Mouse (Mus musculus) kidney, postnatal 14 days (tissue): Measurements from ENCODE around the gene Lekr1.

Experiments used
- DNase-seq: peaks from one replicate; pipeline ENCODE4 v3.0.0; 2022; ENCODE audit warnings: mixed read lengths

Lekr1 gene

DNA sequence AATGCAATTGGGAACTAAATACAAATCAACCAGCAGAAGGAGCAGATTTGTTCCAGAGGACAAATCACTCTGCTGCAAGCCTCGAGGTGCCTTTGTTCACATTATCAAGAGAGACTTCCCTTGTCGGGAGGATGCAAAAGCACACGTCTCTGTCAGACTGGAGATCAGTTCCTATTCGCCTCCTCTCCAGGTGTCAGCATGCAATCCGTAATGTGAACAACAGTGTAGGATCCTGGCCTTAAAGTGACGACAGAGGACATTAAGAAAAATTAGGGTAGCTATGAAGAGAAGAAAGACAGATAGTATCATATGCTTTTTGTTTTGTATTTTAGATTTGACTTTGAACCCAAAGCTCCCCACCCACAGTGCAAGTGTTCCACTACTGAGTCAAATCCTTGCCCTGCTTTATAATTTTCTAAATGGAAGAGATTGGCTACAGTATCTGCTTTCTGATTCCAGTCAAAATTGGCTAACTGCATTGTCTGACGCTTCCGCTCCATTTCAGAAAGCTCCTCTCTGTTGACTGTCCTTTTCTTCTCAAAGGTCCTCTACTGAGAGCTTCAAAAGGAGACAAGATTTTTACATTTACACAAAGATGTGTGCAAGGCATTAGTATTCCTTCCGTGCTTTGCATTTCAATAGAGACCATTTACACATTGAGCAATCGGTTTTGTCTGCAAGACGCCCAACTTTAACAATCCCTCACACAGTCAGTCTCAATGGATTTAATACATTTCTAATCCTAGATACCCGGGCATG is 8.9 kb upstream of the Lekr1 start:
- no peak for DNase-seq

DNA sequence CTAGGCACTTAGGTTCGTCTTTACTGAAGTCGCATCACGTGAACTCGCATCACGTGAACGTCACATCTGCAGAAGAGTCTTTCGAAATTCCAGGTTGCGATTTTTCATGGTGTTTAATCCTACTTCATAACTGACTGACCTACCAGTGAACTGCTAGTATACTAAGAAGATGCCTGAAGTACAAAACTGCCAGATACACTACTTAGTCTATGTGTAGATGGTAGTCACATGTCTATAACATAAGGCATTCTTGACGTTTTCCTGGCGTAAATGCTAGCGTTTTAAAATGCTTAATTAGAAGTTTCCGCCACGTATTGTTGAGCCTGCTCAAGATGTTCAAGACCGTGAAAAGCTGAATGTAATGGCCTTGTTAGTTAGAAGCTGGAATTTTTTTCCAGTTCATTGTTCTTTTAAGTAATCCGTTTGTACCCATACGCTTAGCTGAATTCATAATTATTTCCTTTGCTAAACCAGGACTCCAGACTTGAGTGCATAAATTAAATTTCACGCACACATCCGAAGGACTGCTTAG is 7.9 kb upstream of the Lekr1 start:
- no peak for DNase-seq

DNA sequence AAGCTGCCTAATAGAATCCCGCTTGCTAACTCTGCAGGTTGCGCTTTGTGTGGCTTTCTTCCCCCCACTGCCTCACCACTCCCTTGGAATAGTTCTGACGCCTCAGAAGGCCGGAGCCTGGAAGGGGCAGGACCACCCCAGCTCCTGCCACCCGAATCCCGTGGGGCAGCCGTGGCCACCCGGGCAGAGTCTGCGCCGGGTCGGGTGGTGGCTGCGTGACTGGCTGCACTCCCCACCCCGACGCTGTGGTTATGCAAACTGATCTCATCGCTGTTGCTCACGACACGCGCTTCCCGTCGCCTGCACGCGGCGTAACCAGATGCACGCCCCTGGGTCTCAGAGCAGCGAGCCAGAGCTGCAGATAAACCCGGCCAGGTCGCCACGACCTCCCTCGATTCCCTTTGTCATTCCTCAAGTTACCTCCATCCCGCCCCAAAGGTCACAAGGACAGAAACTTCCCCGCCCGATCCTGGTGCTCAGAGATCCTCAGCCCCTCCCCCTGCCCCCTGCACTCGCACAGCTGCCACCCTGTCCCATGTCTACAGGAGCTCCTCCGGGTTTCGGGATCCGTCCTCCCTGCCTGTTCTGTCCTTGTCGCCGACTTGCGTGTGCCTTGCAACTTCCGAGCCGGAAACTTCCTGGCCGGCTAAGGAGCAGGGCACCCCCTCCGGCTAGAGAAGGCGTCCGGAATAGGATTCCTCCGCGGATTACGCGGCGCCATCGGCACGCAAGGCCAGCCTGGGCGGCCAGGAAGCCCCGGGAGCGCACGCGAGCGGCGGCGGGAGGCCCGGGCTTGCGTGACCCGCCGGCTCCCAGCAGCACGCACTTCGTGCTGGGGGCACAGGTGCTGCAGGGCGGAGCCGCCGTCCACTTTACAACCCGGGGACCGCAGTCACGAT is 7.1 kb upstream of the Lekr1 start:
- peak; percentile 80 for DNase-seq

DNA sequence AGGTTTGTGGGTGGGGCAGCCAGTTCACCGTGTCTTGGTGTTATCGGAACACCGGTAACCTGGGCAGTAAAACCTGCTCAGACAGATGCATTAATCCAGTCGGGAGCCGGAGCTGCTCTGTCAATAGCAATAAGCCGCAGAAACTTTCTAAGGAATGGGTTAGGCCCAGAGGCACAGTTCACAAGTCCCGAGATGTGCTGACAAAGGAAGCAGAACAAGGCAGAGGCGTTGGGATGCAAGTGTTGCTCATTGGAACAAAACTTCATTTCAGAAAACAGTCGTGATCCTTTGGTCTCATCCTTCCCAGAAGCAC is 6.5 kb upstream of the Lekr1 start:
- DNase-seq: no peak

DNA sequence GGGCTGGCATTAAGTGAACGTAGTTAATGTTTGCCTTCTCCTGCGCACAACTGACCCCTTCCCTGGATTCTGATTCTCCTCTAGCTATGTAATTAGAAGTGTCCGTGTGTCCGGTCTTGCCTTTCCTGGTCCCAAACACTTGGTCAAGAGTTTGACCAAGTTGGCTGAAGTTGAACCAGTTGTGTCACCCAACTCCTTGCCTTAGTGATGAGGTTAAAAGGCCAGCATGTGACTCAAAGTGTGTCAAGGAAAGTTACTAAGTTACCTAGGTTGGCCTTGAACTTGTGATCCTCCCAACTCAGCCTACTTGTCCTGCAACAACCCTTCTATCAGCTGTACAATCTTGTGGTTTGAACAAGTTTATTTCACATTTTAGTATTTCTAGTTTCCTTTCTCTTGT is 5.7 kb upstream of the Lekr1 start:
- no peak for DNase-seq

DNA sequence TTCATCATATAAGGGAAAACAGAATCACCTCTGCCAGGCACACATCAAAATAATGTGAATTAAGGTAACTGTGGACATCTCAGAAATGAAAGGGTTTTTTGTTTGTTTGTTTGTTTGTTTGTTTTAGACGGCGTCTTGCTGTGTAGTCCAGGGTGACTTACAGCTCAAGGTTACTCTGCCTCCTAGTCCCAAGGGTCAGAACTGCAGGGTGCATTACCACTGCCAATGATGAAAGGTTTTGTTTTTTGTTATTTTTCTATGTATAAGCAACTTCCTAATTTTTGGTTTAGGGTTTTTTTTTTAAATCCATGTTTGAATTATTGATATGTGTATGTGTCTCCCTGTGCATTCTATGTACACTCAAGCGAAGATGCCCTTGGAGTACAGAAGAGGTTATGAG is 4.3 kb upstream of the Lekr1 start:
- DNase-seq: no peak

DNA sequence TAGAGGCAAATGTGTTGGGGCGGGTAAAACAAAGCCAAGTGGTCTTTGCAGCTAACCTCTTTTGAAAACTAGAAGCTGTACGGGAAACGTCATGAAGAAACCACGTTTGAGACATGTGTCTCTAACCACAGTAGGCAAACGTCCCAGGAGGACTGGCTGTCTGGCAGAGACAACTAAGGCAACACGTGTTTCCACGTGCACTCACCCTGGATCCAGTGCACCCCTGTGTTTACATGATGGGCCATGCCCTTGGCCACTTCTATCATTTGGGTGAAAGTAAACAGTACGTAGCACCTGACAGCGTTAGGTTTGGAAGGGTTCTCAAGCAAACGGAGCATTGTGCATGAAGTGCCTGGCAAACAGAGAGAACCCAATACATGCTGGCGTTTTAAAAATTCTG is 2.9 kb upstream of the Lekr1 start:
- no peak for DNase-seq

DNA sequence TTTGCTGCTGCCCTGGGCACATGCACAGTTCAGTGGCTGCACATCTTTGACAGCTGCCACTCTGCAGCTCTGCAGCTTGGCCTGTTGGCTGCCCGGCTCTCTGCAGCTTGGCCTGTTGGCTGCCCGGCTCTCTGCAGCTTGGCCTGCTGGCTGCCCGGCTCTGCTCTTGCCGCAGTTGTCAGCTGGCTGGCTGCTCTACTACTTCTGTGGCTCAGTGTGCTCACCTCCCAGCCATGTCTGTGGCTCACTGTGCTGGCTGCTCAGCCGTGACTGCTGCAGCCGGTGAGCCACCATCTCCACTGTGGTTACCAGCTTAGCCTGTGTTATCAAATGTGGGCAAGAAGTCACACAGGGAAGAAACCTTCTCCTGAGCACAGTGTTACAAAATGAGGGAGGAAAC is 4.2 kb downstream of the Lekr1 start:
- peak; percentile 25 for DNase-seq

DNA sequence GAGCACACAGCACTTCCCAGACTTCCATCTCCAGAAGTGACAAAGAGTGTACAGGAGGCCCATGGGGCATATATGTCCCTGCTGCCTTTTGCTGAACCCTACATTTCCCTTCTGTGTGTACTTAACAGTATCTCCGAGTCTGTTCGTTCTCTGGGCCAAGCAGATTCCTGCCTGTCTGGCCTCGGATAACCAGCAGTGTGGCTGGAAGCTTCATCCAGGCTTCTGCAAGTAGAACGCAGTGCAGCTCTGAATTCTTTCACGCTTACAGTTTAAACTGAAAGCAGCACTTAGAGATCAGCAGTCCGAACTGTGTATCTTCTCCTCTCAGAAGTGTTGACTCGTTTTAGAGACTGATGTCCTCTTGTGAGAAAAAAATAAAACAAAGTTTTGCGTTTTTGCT is 7.7 kb downstream of the Lekr1 start:
- peak; percentile 31 for DNase-seq

DNA sequence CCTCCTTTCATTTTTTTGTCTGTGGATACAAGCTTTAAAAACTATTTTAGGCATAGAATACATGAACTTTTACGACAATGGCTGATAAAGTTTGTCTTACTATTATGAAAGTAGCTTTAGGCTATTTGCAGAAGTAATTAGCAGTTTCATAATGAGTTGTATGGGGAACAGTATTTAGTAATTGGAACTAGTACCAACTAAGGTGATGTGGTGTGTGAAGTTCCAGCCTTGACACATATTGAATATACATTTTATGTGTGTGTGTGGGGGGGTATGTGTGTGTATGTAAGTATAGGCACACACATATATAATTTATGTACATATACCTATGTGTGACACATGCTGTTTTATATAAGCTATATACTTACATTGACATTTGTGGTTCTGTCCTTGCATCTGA is 14.6 kb downstream of the Lekr1 start:
- DNase-seq: no peak

DNA sequence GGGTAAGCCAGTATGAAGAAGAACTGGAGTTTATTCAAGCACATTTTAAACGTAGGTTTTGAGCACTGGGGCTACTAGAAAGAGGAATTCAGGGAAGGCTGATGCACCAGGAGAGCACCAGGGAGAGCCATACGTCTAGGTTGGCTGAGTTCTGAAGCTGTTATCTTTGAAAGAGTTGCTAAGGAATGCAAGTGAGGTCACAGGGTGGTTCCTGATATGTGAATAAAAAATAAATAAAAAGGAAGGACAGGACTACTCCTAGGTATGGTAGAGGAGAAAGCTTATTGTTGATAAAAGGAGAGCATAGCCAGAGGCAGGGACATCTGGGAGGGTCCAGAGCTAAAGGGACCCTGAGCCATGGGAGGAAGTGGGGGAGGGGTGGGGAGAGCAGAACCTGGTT is 23.7 kb downstream of the Lekr1 start:
- DNase-seq: no peak

DNA sequence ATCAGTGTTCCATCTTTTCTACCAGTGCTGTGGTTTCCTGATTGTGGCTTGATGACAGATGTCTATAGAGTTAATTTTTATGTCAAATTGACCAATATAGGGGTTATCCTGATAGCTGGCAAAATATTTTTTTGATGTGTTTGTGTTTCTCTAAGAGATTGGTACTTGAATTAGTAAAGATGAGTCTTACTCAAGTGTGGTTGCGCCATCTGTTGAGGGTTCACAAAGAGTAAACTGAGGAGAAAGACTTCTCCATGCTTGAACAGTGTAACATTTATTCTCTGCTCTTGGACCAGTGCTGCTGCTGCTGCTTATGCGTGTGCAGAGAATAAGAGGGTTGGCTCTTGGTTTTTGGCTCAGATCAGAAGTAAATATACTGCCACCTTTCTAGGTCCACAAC is 24.8 kb downstream of the Lekr1 start:
- DNase-seq: no peak

DNA sequence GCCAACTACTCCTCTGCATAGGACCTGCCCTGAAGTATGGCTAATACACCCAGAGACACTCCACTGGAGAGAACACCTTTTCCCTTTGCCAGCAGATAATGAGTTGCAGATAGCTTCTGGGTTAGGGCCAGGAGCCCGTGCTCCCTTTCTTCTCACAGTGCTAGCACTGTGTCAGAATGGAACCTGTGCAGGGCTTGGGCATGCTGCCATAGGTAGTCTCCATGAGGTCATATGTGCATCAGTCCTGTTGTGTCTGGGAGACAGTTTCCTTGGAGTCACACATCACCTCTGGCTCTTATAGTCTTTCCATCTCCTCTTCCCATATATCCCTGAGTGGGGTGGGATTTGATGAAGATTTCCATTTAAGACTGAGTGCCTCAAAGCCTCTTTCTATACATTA is 33.7 kb downstream of the Lekr1 start:
- no peak for DNase-seq

DNA sequence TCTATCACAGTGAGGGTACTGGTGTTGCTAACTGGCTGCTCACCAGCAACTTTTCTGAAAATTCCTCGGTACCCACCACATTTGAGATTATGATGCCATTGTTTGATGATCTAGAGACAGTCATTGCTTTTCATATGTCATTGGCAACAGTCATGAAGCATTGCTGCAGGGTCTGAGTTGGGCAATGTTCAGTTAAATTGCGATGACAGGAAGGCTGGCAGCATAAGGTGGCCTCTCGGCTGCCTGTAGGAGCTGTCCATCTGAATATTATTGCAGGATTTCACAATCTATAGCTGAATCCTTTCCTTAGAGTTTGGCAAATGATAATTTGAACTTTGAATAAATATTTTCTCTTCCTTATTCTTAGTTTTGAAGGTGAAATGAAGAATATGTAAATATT is 48.3 kb downstream of the Lekr1 start:
- DNase-seq: no peak

DNA sequence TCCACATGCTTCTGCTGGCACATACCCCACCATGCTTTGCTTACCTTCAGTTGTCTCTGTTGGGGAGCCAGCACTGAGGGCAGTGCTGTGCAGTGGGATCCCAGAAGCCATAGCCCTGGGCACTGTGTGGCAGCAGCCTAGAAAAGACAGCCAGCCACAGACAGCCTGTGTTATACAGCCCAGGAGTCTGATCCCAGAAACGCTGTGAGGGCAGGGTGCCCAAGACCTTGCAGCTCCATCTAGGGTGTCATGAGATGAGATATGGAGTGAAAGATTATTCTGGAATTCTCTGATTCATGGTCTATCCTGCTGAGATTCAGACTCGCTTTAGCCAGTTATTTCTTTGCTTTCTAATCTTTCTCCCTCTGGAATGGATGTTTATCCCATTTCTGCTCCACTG is 51.4 kb downstream of the Lekr1 start:
- DNase-seq: no peak

DNA sequence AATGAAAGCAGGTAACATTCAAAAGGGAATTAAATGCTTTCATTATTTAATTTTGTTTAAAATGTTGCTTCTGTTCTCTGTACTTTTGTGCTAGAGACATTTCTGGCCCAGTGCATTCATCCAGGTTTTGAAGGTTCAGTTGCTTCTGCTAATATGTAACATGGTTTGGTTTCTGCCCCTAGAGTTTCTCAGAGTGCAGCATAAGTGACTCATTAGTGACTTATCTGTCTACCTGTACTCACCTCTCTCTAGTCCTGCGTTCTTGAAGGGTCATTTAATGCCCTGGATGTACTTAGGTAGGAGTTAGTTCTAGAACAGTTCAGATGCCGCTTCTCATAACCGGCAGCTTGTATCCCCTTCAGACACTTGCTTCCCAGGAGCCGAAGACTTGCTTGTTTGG is 56.9 kb downstream of the Lekr1 start:
- peak; percentile 42 for DNase-seq

DNA sequence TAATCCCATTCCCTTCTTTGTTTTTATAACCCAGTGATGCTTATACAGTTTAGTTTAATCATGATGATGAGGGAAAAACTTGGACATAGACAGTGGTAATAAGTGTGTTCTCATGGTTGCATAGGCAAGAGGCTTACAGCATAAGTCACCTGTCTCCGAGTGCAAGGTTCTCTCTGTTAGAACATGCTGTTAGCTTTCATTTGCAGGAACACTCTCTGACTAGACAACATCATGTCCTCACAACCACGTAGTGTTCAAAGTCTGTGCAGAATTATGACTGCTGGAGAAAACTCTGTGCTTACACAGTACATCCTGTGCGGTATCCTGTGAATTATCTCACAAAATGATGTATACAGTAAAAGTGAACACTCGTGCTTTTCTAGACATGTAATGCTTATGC is 57.6 kb downstream of the Lekr1 start:
- peak; percentile 16 for DNase-seq

DNA sequence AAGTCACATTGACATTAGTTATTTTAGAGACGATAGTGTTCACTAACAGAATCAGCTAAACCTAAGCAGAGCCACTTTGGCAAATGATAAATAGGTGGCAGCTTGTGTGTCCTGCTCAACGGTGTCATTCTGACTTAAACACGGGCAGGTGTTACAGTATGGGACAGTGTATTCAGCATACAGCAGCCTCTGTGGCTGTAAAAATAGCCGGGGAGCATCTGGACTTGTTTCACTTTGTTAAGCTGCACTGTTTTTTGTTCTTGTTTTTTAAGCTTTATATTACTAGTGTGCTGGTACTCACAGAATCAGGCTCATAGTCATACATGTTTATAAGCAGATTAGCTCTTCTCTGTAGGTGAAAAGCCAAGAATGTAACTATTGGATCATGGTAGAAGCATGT is 71.8 kb downstream of the Lekr1 start:
- no peak for DNase-seq

DNA sequence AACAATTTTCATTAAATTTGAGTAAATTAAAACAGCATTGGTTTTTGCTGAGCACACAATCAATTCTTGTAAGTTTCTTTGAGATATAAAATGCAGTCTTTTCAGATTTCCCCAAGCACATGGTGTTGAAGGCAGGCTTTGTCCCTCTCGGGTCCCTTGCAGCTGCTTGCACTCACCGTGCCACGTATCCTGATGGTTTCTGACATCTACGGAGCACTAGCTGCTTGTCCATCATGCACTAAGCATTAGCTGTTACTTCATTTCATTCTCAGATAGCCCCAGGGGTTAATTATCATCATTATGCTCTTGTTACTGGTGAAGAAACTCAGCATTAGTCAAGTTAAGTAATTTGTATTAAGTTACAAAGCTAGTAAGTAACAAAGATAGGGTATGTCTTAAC is 78.9 kb downstream of the Lekr1 start:
- DNase-seq: no peak

DNA sequence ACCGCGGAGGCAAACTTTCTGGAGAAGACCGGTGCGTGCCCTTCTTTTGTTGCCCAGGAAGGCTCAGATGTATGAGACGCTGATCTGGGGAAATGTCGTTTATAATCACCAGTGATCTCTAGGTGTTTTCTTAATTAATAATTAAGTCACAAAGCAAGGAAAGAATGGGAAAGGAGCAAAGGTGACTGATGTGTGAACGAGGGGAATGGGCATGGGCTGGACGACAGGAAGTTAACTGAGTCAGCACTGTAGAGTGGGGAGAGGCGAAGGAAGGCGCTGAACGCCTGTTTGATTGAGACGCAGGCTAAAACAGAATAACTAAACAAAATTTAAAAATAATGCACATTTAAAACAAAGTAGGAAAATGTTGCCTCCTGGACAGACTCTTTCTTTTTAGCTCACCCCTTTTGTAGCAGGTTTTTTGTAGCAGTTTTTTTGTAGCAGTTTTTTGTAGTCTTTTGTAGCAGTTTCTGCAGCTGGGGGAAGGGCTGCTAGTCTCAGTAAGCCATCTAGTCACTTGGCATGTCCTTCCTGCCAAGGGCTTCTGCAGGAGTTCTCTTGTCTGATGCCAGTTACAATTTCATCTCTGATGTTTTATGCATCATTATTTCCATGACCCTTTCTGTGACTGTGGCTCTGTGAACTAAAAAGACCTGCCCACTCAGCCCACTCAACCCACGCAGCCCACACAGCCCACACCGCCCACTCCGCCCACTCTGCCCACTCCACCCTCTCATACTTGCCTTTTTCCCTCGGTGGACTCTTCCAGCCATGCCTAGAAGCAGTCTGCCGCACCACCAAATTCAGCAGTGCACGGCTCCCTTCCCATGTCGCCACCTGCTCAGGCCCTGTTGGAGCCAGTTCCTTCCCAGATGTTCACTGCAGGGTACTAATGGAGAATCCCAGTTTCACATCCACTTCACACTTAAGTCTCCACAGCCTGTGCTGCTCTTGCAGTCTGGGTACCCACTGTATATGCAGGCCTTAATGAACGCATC is 98.8 kb downstream of the Lekr1 start:
- DNase-seq: peak; percentile 40

DNA sequence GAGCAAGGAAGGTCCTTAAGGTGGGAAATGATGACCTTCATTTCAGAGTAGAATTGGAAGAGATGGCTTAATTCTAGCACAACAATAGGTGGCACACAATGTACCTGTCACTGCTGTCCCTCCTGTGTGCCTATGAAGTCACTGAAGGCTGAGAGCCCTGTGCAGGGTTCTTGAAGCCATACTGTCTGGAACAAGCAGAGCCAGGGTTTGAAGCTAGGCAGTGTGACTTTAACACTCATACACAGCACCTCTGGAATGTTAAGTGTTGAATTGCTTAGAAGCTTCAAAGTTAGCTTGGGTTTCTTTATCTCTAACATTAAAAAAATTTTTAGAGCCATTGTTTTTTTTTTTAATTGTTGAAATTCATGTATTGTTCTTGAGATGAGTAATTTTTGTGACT is 100.4 kb downstream of the Lekr1 start:
- DNase-seq: no peak

DNA sequence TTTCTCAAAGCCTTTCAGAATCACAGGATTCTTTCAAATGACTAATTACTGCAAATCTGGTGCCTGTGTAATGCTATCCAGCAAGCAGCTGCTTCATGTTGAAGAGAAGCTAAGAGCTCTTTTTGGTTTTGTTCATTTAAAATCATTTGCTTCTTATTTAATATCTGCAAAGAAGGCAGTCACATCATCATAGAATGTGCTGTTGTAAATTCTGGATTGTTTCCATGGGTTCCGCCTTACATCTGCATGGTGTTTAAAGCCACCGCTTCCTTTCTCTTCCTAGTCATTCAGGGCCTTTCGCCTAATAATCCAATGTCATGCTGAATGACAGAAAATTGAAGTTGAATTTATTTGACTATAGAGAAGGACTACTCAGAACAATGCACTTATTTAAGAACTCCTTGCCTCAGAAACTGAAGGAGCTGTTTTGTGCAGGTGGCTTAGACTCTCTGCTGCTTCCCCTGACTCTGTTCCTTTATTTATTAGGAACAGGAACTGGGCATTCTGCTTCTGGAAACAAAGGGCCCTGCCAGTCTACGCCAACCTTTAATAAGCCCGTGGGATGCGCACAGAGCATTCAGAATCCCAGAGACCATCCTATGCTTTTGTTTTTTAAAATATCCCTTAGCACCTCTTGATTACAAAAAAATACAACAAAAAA is 101.3 kb downstream of the Lekr1 start:
- no peak for DNase-seq
